13 mouse cellular contexts compared by ENCODE assay signal in genomic region chr11:60457973-60458372, GRCm38 (mm10). TPM values are rescaled to one million over a fixed set of nuclear protein-coding genes. Genes with fewer than 3 reads are reported as not detected.
A peak's percentile ranks its signal among the peaks of the same experiment; 100 is the strongest.
DNase-seq lines count a peak whose midpoint lies in the region; ATAC-seq and TF ChIP-seq lines count a peak whose summit lies in the region.
"Had no signal": no experiment of that assay in that cellular context is flagged by ENCODE, and none has a peak within 500 bp of the region (broad histone marks: within the 10 kb centered on the region; RNA-seq: fewer than 3 reads in every experiment).

No protein-coding gene starts in this region.

- H3K36me3 ChIP-seq in heart, adult 2 months (ENCODE audit: control insufficient read depth, insufficient read depth, low read length) = no peaks in the 10 kb centered on the region
- peaks cover 68% of the 10 kb centered on the region for H3K36me3 ChIP-seq in lung, embryonic 14.5 days (ENCODE audit: insufficient read depth)

- no peak for ATAC-seq in lung, embryonic 14.5 days (ENCODE audit: insufficient read depth)
- ATAC-seq: activated CD4-positive, CD25-positive, alpha-beta regulatory T cell, adult 4 months had no signal

- H3K27ac ChIP-seq in heart, adult 2 months = no peak overlapping the region
- H3K27ac ChIP-seq in lung, embryonic 14.5 days (ENCODE audit: low read depth) = no peak overlapping the region
- H3K27ac ChIP-seq: liver, embryonic 14.5 days; macrophage; neural tube, embryonic 15.5 days had no signal

- intact Hi-C loops in heart, adult 2 months (cut with DNase I) = loop anchor here (5.0 kb wide), 1 partner anchor 79 kb away; the partner anchor contains the start of gene Alkbh5

- H3K27me3 ChIP-seq in heart, adult 2 months (ENCODE audit: control insufficient read depth, insufficient read depth, low read length) = no peaks in the 10 kb centered on the region
- no peaks in the 10 kb centered on the region for H3K27me3 ChIP-seq in lung, embryonic 14.5 days (ENCODE audit: insufficient read depth, low read length)
- H3K27me3 ChIP-seq: neural tube, embryonic 15.5 days had no signal

- DNase-seq in heart, adult 2 months = no peak
- DNase-seq in heart, adult 8-10 months (ENCODE audit: low spot score) = no peak
- peak; percentile 12 for DNase-seq in lung, embryonic 14.5 days
- DNase-seq in lung, postnatal 14 days = no peak
- DNase-seq in Muller cell, postnatal 12 days (ENCODE audit: inconsistent ontology term) = peak; percentile 3
- peak; percentile 32 for DNase-seq in retina, postnatal 1 day
- no peak for DNase-seq in spleen, postnatal 14 days (ENCODE audit: low spot score in 2 of 2)
- DNase-seq: cerebellum, adult 9-11 months; thymus, postnatal 36 days had no signal

- no peak overlapping the region for H3K4me3 ChIP-seq in heart, adult 2 months
- H3K4me3 ChIP-seq in lung, embryonic 14.5 days (ENCODE audit: low read depth, low read length) = no peak overlapping the region
- H3K4me3 ChIP-seq: neural tube, embryonic 15.5 days had no signal

- no peak overlapping the region for H3K9ac ChIP-seq in heart, adult 2 months (ENCODE audit: low read depth, low read length)
- H3K9ac ChIP-seq in lung, embryonic 14.5 days = no peak overlapping the region
- H3K9ac ChIP-seq: liver, embryonic 14.5 days; neural tube, embryonic 15.5 days had no signal

- TF ChIP-seq CTCF in heart, adult 2 months (IDR thresholded peaks at IDR 0.05) = peak; percentile 20
- no peak for TF ChIP-seq CTCF in lung, embryonic 14.5 days (IDR thresholded peaks at IDR 0.05; ENCODE audit: low read depth)

- 0 out of 2 replicates have a peak, but pooled peaks cover 1% of the 10 kb centered on the region for H3K79me2 ChIP-seq in heart, adult 2 months (replicated peaks; ENCODE audit: control insufficient read depth, insufficient read depth, low read length)

- no peak overlapping the region for H3K4me2 ChIP-seq in lung, embryonic 14.5 days
- H3K4me2 ChIP-seq: neural tube, embryonic 15.5 days had no signal

- TF ChIP-seq POLR2A in heart, adult 2 months (IDR thresholded peaks at IDR 0.05; ENCODE audit: insufficient read depth, low read depth, low read length) = no peak

- TF ChIP-seq EP300 in heart, adult 2 months (IDR thresholded peaks at IDR 0.05; ENCODE audit: insufficient read depth, low read depth, low read length) = no peak

- H3K4me1 ChIP-seq in heart, adult 2 months (ENCODE audit: control insufficient read depth, insufficient read depth, low read length) = peaks cover 4% of the 10 kb centered on the region
- H3K4me1 ChIP-seq in lung, embryonic 14.5 days (ENCODE audit: insufficient read depth) = 0 out of 2 replicates have a peak, but pooled peaks cover 5% of the 10 kb centered on the region

- no peaks in the 10 kb centered on the region for H3K9me3 ChIP-seq in lung, embryonic 14.5 days (ENCODE audit: low read depth, low read length)
- H3K9me3 ChIP-seq: neural tube, embryonic 15.5 days had no signal

- WGBS in heart, adult 2 months = 81% methylated on average over 1 of the region's 1 CpGs
- 92% methylated on average over 1 of the region's 1 CpGs for WGBS in lung, embryonic 14.5 days

RNA-seq across cellular contexts. Expression of gene Drg2, which starts 3.6 kb away (rescaled TPM):
- total RNA-seq in heart, adult 2 months (2021) = 10 to 100 TPM; 28.1 to 28.8 TPM
- 34.4 and 40.4 TPM in 2 replicates for polyA plus RNA-seq in heart, adult 2 months (2012; rRNA removed)
- total RNA-seq in heart, adult 8-10 months (2022) = 10 to 100 TPM; 27.5 to 33.6 (median 29.6) TPM
- polyA plus RNA-seq in lung, embryonic 14.5 days (2014; fragmentation: Nextera tagmentation; extraction: Ambion mirVana) = 105 and 109 TPM in 2 replicates

RNA-seq across cellular contexts. Expression of gene Myo15, which starts 11.2 kb away (rescaled TPM):
- total RNA-seq in heart, adult 2 months (2021) = under 1 TPM; 0.03 to 0.05 TPM
- 0.03 and 0.06 TPM in 2 replicates for polyA plus RNA-seq in heart, adult 2 months (2012; rRNA removed)
- total RNA-seq in heart, adult 8-10 months (2022) = under 1 TPM in 2 of 4 experiments, not detected in 2; 0.03 TPM
- polyA plus RNA-seq in lung, embryonic 14.5 days (2014; fragmentation: Nextera tagmentation; extraction: Ambion mirVana) = 0.03 and 0.08 TPM in 2 replicates
- polyA plus RNA-seq: macrophage had no signal

RNA-seq across cellular contexts. Expression of gene Atpaf2, which starts 39.7 kb away (rescaled TPM):
- total RNA-seq in heart, adult 2 months (2021) = 10 to 100 TPM; 39.8 to 45.3 TPM
- 37.7 and 46.7 TPM in 2 replicates for polyA plus RNA-seq in heart, adult 2 months (2012; rRNA removed)
- total RNA-seq in heart, adult 8-10 months (2022) = 10 to 100 TPM; 41.7 to 49.1 (median 43.6) TPM
- 47.5 and 50.1 TPM in 2 replicates for polyA plus RNA-seq in lung, embryonic 14.5 days (2014; fragmentation: Nextera tagmentation; extraction: Ambion mirVana)

RNA-seq across cellular contexts. Expression of gene Gid4, which starts 41.0 kb away (rescaled TPM):
- 10 to 100 TPM; 47.8 to 49.5 TPM for total RNA-seq in heart, adult 2 months (2021)
- 30.5 and 53.8 TPM in 2 replicates for polyA plus RNA-seq in heart, adult 2 months (2012; rRNA removed)
- total RNA-seq in heart, adult 8-10 months (2022) = 10 to 100 TPM; 46.3 to 52.1 (median 49.5) TPM
- polyA plus RNA-seq in lung, embryonic 14.5 days (2014; fragmentation: Nextera tagmentation; extraction: Ambion mirVana) = 26.8 and 27.1 TPM in 2 replicates

Comparison
In these comparisons a context has a peak if more than half of its experiments do, and no peak if none do; other contexts are left out.
1. DNase-seq: peak in lung, embryonic 14.5 days (single experiment), Muller cell, postnatal 12 days (single experiment) and retina, postnatal 1 day (single experiment); none in heart, adult 2 months (0 of 2), heart, adult 8-10 months (single experiment), lung, postnatal 14 days (single experiment) and spleen, postnatal 14 days (0 of 2).